Mouse (Mus musculus) MEL (cell line): ENCODE measurements at regions not wholly inside any gene's neighbourhood (a gene's known extent, or its start where the extent isn't known, plus 50 kb on each side); places are given as distances from the start of the nearest gene placed in this dataset.

Experiments
- DNase-seq: peaks from one replicate; pipeline ENCODE4 v3.0.0; 2011; ENCODE audit warnings: low read depth, low spot score
- H3K27ac ChIP-seq: 2 replicates; pipeline ENCODE4 v1.5.1; 2012; ENCODE audit warnings: low read depth, mild to moderate bottlenecking, control low read depth, low read length, moderate library complexity; ENCODE audit not compliant: control insufficient read depth
- H3K27me3 ChIP-seq, 2 experiments: fragments of 150-350 bp in 1 of 2; sonication (generic) in 1 of 2; 2 replicates each; pipeline ENCODE4 v1.6.1; 2012; ENCODE audit warnings: low read length in 2 of 2, mild to moderate bottlenecking in 2 of 2, improper control_type of control experiment in 1 of 2, moderate library complexity in 1 of 2; ENCODE audit not compliant: insufficient read depth in 2 of 2, control insufficient read depth in 1 of 2
- H3K36me3 ChIP-seq, 2 experiments: 2 replicates each; pipeline ENCODE4 v1.6.1; 2012 to 2014; ENCODE audit warnings: low read length in 2 of 2, improper control_type of control experiment in 1 of 2, inconsistent platforms in 1 of 2, mild to moderate bottlenecking in 1 of 2; ENCODE audit not compliant: insufficient read depth in 2 of 2, control insufficient read depth in 1 of 2
- H3K4me1 ChIP-seq, 2 experiments: fragments of 150-350 bp in 1 of 2; sonication (generic) in 1 of 2; 2 replicates each; pipeline ENCODE4 v1.6.1; 2012; ENCODE audit warnings: low read length in 2 of 2, improper control_type of control experiment in 1 of 2, mild to moderate bottlenecking in 1 of 2; ENCODE audit not compliant: insufficient read depth in 2 of 2, control insufficient read depth in 1 of 2
- H3K4me3 ChIP-seq, 2 experiments: fragments of 150-350 bp in 1 of 2; sonication (generic) in 1 of 2; 2 replicates each; pipeline ENCODE4 v1.5.1; 2012; ENCODE audit warnings: low read depth in 2 of 2, low read length in 2 of 2, mild to moderate bottlenecking in 2 of 2, moderate library complexity in 2 of 2, control low read depth in 1 of 2, improper control_type of control experiment in 1 of 2; ENCODE audit not compliant: control insufficient read depth in 1 of 2, insufficient read depth in 1 of 2
- H3K79me2 ChIP-seq: 2 replicates; pipeline ENCODE4 v1.6.1; 2012; ENCODE audit warnings: mild to moderate bottlenecking, low read length, moderate library complexity; ENCODE audit not compliant: control insufficient read depth, poor library complexity, insufficient read depth
- H3K9ac ChIP-seq: 2 replicates; pipeline ENCODE4 v1.6.1; 2012; ENCODE audit warnings: low read depth, mild to moderate bottlenecking, control low read depth, low read length, moderate library complexity; ENCODE audit not compliant: control insufficient read depth, poor library complexity, severe bottlenecking
- H3K9me3 ChIP-seq: fragments of 150-350 bp; sonication (generic); replicated peaks from 2 replicates; pipeline ENCODE4 v1.6.1; 2012; ENCODE audit warnings: mild to moderate bottlenecking, low read length, improper control_type of control experiment, moderate library complexity; ENCODE audit not compliant: insufficient read depth
- CHD1 ChIP-seq: IDR thresholded peaks from 2 replicates; pipeline ENCODE4 v1.6.1; 2012; ENCODE audit warnings: low read depth, mild to moderate bottlenecking, inconsistent platforms, low read length, improper control_type of control experiment
- CHD2 ChIP-seq: IDR thresholded peaks from 2 replicates; pipeline ENCODE4 v1.6.1; 2011; ENCODE audit warnings: low read length, improper control_type of control experiment
- CTCF ChIP-seq, 3 experiments: IDR thresholded peaks in 2 of 3; conservative IDR thresholded peaks in 1 of 3; 2 replicates each; pipeline ENCODE4 v1.5.1; 2011 to 2012; ENCODE audit warnings: low read length in 3 of 3, low read depth in 2 of 3, mild to moderate bottlenecking in 2 of 3, improper control_type of control experiment in 1 of 3, inconsistent platforms in 1 of 3, mixed read lengths in 1 of 3, moderate library complexity in 1 of 3; ENCODE audit not compliant: control insufficient read depth in 1 of 3, insufficient read depth in 1 of 3, poor library complexity in 1 of 3, severe bottlenecking in 1 of 3
- ELF1 ChIP-seq: IDR thresholded peaks from 2 replicates; pipeline ENCODE4 v1.6.1; 2014; ENCODE audit warnings: low read depth, mild to moderate bottlenecking, inconsistent platforms, low read length, improper control_type of control experiment, moderate library complexity
- EP300 ChIP-seq, 2 experiments: IDR thresholded peaks; 2 replicates each; pipeline ENCODE4 v1.6.1; 2011; ENCODE audit warnings: improper control_type of control experiment in 2 of 2, low read length in 2 of 2, low read depth in 1 of 2, mild to moderate bottlenecking in 1 of 2
- ETS1 ChIP-seq: IDR thresholded peaks from 2 replicates; pipeline ENCODE4 v1.6.1; 2012; ENCODE audit warnings: low read depth, mild to moderate bottlenecking, inconsistent platforms, low read length, improper control_type of control experiment, moderate library complexity
- GATA1 ChIP-seq: IDR thresholded peaks from 2 replicates; pipeline ENCODE4 v1.6.1; 2011; ENCODE audit warnings: low read depth, low read length, improper control_type of control experiment
- JUND ChIP-seq: IDR thresholded peaks from 2 replicates; pipeline ENCODE4 v1.6.1; 2011; ENCODE audit warnings: low read depth, mild to moderate bottlenecking, improper control_type of control experiment, low read length
- MAZ ChIP-seq: IDR thresholded peaks from 2 replicates; pipeline ENCODE4 v1.6.1; 2012; ENCODE audit warnings: low read depth, mild to moderate bottlenecking, inconsistent platforms, low read length, improper control_type of control experiment
- MXI1 ChIP-seq: IDR thresholded peaks from 2 replicates; pipeline ENCODE4 v1.6.1; 2011; ENCODE audit warnings: mild to moderate bottlenecking, low read depth, low read length, improper control_type of control experiment
- MYB ChIP-seq: IDR thresholded peaks from 2 replicates; pipeline ENCODE4 v1.6.1; 2011; ENCODE audit warnings: mild to moderate bottlenecking, low read depth, low read length, improper control_type of control experiment
- NRF1 ChIP-seq: IDR thresholded peaks from 2 replicates; pipeline ENCODE4 v1.6.1; 2014; ENCODE audit warnings: low read depth, mild to moderate bottlenecking, inconsistent platforms, low read length, improper control_type of control experiment, moderate library complexity; ENCODE audit not compliant: poor library complexity, insufficient read depth, severe bottlenecking
- POLR2AphosphoS5 ChIP-seq: IDR thresholded peaks from 2 replicates; pipeline ENCODE4 v1.6.1; 2012; ENCODE audit warnings: low read depth, borderline replicate concordance, mild to moderate bottlenecking, inconsistent platforms, low read length, moderate library complexity, mixed read lengths
- RCOR1 ChIP-seq: IDR thresholded peaks from 2 replicates; pipeline ENCODE4 v1.6.1; 2012; ENCODE audit warnings: low read depth, mild to moderate bottlenecking, inconsistent platforms, low read length, improper control_type of control experiment
- SMC3 ChIP-seq: IDR thresholded peaks from 2 replicates; pipeline ENCODE4 v1.6.1; 2011; ENCODE audit warnings: low read depth, low read length, improper control_type of control experiment
- TAL1 ChIP-seq: IDR thresholded peaks from 2 replicates; pipeline ENCODE4 v1.6.1; 2012; ENCODE audit warnings: mild to moderate bottlenecking, inconsistent platforms, low read length, moderate library complexity, mixed read lengths
- USF2 ChIP-seq, 2 experiments: IDR thresholded peaks; 2 replicates each; pipeline ENCODE4 v1.6.1; 2011 to 2012; ENCODE audit warnings: improper control_type of control experiment in 2 of 2, low read length in 2 of 2, borderline replicate concordance in 1 of 2, inconsistent platforms in 1 of 2, low read depth in 1 of 2, mild to moderate bottlenecking in 1 of 2; ENCODE audit not compliant: insufficient read depth in 1 of 2
- ZC3H11A ChIP-seq: IDR thresholded peaks from 2 replicates; pipeline ENCODE4 v1.6.1; 2012; ENCODE audit warnings: low read depth, mild to moderate bottlenecking, inconsistent platforms, low read length, improper control_type of control experiment
- ZMIZ1 ChIP-seq: IDR thresholded peaks from 2 replicates; pipeline ENCODE4 v1.6.1; 2012; ENCODE audit warnings: low read depth, mild to moderate bottlenecking, inconsistent platforms, low read length, improper control_type of control experiment, moderate library complexity
- ZNF384 ChIP-seq: IDR thresholded peaks from 2 replicates; pipeline ENCODE4 v1.6.1; 2012; ENCODE audit warnings: low read depth, mild to moderate bottlenecking, inconsistent platforms, low read length, improper control_type of control experiment

- no peak overlapping the region for H3K9ac ChIP-seq
- no peaks in the 10 kb centered on the region for H3K4me1 ChIP-seq
- H3K27me3 ChIP-seq, result no peaks in the 10 kb centered on the region
- no peak overlapping the region for H3K4me3 ChIP-seq
- H3K9me3 ChIP-seq, result no peaks in the 10 kb centered on the region
- H3K27ac ChIP-seq, result no peak overlapping the region
- no peaks in the 10 kb centered on the region for H3K79me2 ChIP-seq
- no peaks in the 10 kb centered on the region for H3K36me3 ChIP-seq
- no peak for DNase-seq
- TF ChIP-seq TAL1 (no peak), MYB (no peak), ZNF384 (no peak), RCOR1 (no peak), EP300 (IDR thresholded peaks at IDR 0.05; ENCODE audit: low read depth in 1 of 2, low read length in 2 of 2) (no peak), CHD1 (no peak), MAZ (no peak), GATA1 (no peak)
Measured at GRCm38 (mm10) chr2:101021515-101021914, 603.0 kb upstream of the Rag2 start.

- Histone ChIP-seq H3K27me3 (no peaks in the 10 kb centered on the region; a peak in 1 of 4 replicates), H3K36me3 (no peaks in the 10 kb centered on the region), H3K4me3 (no peak overlapping the region), H3K79me2 (no peaks in the 10 kb centered on the region), H3K27ac (no peak overlapping the region), H3K4me1 (no peaks in the 10 kb centered on the region), H3K9me3 (no peaks in the 10 kb centered on the region), H3K9ac (no peak overlapping the region)
- no peak for DNase-seq
- TF ChIP-seq CTCF (IDR thresholded peaks at IDR 0.05 in 2 of 3, conservative IDR thresholded peaks at IDR 0.05 in 1 of 3; ENCODE audit: control insufficient read depth in 1 of 3, insufficient read depth in 1 of 3, low read depth in 2 of 3, low read length in 3 of 3, poor library complexity in 1 of 3, severe bottlenecking in 1 of 3), result no peak
- no peak for TF ChIP-seq POLR2AphosphoS5
- TF ChIP-seq MXI1, result no peak
- TF ChIP-seq ETS1, result no peak
- no peak for TF ChIP-seq SMC3
- TF ChIP-seq CHD1, result no peak
- no peak for TF ChIP-seq ZMIZ1
- no peak for TF ChIP-seq CHD2
- no peak for TF ChIP-seq USF2 (IDR thresholded peaks at IDR 0.05; ENCODE audit: borderline replicate concordance in 1 of 2, insufficient read depth in 1 of 2, low read depth in 1 of 2, low read length in 2 of 2)
- TF ChIP-seq NRF1, result no peak
- no peak for TF ChIP-seq GATA1
- no peak for TF ChIP-seq ELF1
- TF ChIP-seq JUND, result no peak
- TF ChIP-seq ZC3H11A, result no peak
Measured at GRCm38 (mm10) chr2:101043050-101043449, 581.5 kb upstream of the Rag2 start.
